Mouse (Mus musculus) C2C12 (cell line): ENCODE measurements around the gene Zbtb45.

Source experiments
- CTCF ChIP-seq: IDR thresholded peaks from one replicate; pipeline ENCODE4 v1.5.1; 2011; ENCODE audit not compliant: control insufficient read depth, insufficient read depth, insufficient read length
- MAX ChIP-seq: IDR thresholded peaks from one replicate; pipeline ENCODE4 v1.6.1; 2011; ENCODE audit warnings: mild to moderate bottlenecking, control low read depth
- USF1 ChIP-seq: IDR thresholded peaks from one replicate; pipeline ENCODE4 v1.6.1; 2011; ENCODE audit warnings: low read depth, mild to moderate bottlenecking, control low read depth, moderate library complexity

- no peak for TF ChIP-seq CTCF
- TF ChIP-seq USF1, result no peak
- no peak for TF ChIP-seq MAX
Measured at GRCm38 (mm10) chr7:12954896-12955295, 54.9 kb downstream of the Zbtb45 start.
